Mouse (Mus musculus) neural tube, embryonic 15.5 days (tissue): Measurements from ENCODE around the gene Mrc2. TPM values are rescaled to one million over a fixed set of nuclear protein-coding genes. Genes with fewer than 3 reads are reported as not detected.

Experiments
- ATAC-seq: fragments of 200-750 bp; cut with Nextera tagmentation; 2 replicates; pipeline ENCODE4 v1.8.0; 2017; ENCODE audit warnings: mild to moderate bottlenecking, moderate TSS enrichment, moderate library complexity; ENCODE audit not compliant: low FRiP score
- H3K27ac ChIP-seq: fragments of 300-500 bp; sonication (generic); replicated peaks from 2 replicates; pipeline ENCODE4 v1.5.1; 2015; ENCODE audit warnings: mild to moderate bottlenecking, inconsistent platforms
- H3K27me3 ChIP-seq: fragments of 300-500 bp; sonication (generic); replicated peaks from 2 replicates; pipeline ENCODE4 v1.6.1; 2015; ENCODE audit warnings: inconsistent platforms
- H3K36me3 ChIP-seq: fragments of 300-500 bp; sonication (generic); 2 replicates; pipeline ENCODE4 v1.6.1; 2015; ENCODE audit warnings: inconsistent platforms
- H3K4me1 ChIP-seq: fragments of 300-500 bp; sonication (generic); 2 replicates; pipeline ENCODE4 v1.6.1; 2015; ENCODE audit warnings: inconsistent platforms
- H3K4me2 ChIP-seq: fragments of 300-500 bp; sonication (generic); 2 replicates; pipeline ENCODE4 v1.6.1; 2015; ENCODE audit warnings: inconsistent platforms, mild to moderate bottlenecking, moderate library complexity
- H3K4me3 ChIP-seq: fragments of 300-500 bp; sonication (generic); replicated peaks from 2 replicates; pipeline ENCODE4 v1.5.1; 2015; ENCODE audit warnings: mild to moderate bottlenecking, inconsistent platforms
- H3K9ac ChIP-seq: fragments of 300-500 bp; sonication (generic); replicated peaks from 2 replicates; pipeline ENCODE4 v1.6.1; 2015; ENCODE audit warnings: mild to moderate bottlenecking, inconsistent platforms
- H3K9me3 ChIP-seq: fragments of 300-500 bp; sonication (generic); replicated peaks from 2 replicates; pipeline ENCODE4 v1.6.1; 2016; ENCODE audit warnings: inconsistent platforms
- WGBS: fragments of 180-500 bp; shearing (Covaris S2); methylation state at CpG from one replicate; pipeline ENCODE4 v1.1.7; 2015; ENCODE audit warnings: mixed read lengths; 5-methylcytosine and 5-hydroxymethylcytosine counted together
- polyA plus RNA-seq: library from polyadenylated mRNA; unstranded; fragments of >200 nt; fragmentation: Nextera tagmentation; extraction: Ambion mirVana; gene quantifications from 2 replicates; pipeline ENCODE4 v1.2.1, GENCODE M21; 2015

Gene Mrc2
- polyA plus RNA-seq, 1 experiment from 2014 or later, result 5.1 TPM

GRCm38 (mm10) chr11:105332468-105332867 lies 40.0 kb downstream of the Mrc2 start:
- Histone ChIP-seq H3K36me3 (no peaks in the 10 kb centered on the region), H3K9ac (no peak overlapping the region), H3K4me1 (peaks cover 5% of the 10 kb centered on the region; the same call in 1 of the 2 replicates), H3K9me3 (no peaks in the 10 kb centered on the region), H3K27ac (no peak overlapping the region), H3K4me3 (no peak overlapping the region), H3K27me3 (no peaks in the 10 kb centered on the region), H3K4me2 (no peak overlapping the region)
- 59% methylated on average over 8 of the region's 8 CpGs for WGBS
- 0 out of 2 replicates have a peak, but pooled peaks have one; percentile 41 for ATAC-seq

DNA sequence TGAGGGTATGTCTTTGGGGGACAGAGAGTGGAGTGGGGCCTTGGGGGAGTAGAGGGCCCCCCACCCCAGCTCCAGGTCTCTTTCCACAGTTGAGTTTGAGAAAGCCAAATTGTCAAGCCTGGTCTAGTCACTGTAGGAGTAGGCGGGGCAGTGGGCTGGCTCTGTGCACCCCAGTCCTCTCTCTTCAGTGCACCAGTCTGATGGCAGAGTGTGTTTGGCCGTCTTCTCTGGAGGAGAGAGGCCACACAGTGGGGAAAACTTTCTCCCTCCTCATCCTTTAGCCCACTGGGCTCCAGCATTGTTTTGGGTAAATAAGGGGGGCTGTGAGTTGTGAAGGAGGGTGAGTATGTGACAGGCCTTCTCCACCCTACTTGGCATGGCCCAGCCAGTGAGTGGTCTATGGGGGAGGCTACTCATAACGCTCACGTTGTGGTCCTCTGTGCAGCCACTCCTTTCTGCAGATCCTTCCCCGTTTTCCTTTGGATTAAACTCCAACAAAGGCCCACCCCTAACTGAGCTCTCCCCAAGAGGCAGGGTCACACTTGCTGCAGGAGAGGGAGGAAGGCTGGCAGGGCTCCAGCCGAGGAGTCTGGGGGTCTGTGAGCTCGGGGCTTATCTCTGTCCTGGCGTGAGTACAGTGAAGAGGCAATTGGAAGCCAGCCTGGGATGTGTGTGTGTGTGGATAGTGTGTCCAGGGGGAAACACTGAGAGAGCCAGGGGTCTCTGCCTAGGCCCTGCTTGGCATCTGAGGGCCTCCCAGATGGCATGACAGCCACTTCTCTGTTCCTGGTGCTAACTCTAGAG lies 41.6 kb downstream of the Mrc2 start:
- no peak overlapping the region for H3K27ac ChIP-seq
- H3K9ac ChIP-seq, result no peak overlapping the region
- no peaks in the 10 kb centered on the region for H3K9me3 ChIP-seq
- no peak overlapping the region for H3K4me3 ChIP-seq
- H3K4me1 ChIP-seq, result peaks cover 5% of the 10 kb centered on the region; the same call in 1 of the 2 replicates
- H3K27me3 ChIP-seq, result no peaks in the 10 kb centered on the region
- peak; percentile 21; the same call in 1 of the 2 replicates for ATAC-seq
- H3K4me2 ChIP-seq, result no peak overlapping the region
- WGBS, result 62% methylated on average over 8 of the region's 8 CpGs
- no peaks in the 10 kb centered on the region for H3K36me3 ChIP-seq

- Histone ChIP-seq H3K36me3 (no peaks in the 10 kb centered on the region), H3K9me3 (no peaks in the 10 kb centered on the region), H3K4me2 (no peak overlapping the region), H3K9ac (no peak overlapping the region), H3K4me3 (no peak overlapping the region), H3K27me3 (no peaks in the 10 kb centered on the region), H3K4me1 (no peaks in the 10 kb centered on the region), H3K27ac (no peak overlapping the region)
- no peak for ATAC-seq
- 73% methylated on average over 12 of the region's 12 CpGs for WGBS
Measured at GRCm38 (mm10) chr11:105338596-105339390, 46.4 kb downstream of the Mrc2 start.

- H3K27me3 ChIP-seq, result no peaks in the 10 kb centered on the region
- WGBS, result 82% methylated on average over 2 of the region's 2 CpGs
- H3K9me3 ChIP-seq, result no peaks in the 10 kb centered on the region
- no peak for ATAC-seq
- no peaks in the 10 kb centered on the region for H3K36me3 ChIP-seq
- no peak overlapping the region for H3K9ac ChIP-seq
- no peak overlapping the region for H3K4me2 ChIP-seq
- H3K4me3 ChIP-seq, result no peak overlapping the region
- peaks cover 8% of the 10 kb centered on the region for H3K4me1 ChIP-seq
- no peak overlapping the region for H3K27ac ChIP-seq
Measured at GRCm38 (mm10) chr11:105345284-105345683, 52.8 kb downstream of the Mrc2 start.

DNA sequence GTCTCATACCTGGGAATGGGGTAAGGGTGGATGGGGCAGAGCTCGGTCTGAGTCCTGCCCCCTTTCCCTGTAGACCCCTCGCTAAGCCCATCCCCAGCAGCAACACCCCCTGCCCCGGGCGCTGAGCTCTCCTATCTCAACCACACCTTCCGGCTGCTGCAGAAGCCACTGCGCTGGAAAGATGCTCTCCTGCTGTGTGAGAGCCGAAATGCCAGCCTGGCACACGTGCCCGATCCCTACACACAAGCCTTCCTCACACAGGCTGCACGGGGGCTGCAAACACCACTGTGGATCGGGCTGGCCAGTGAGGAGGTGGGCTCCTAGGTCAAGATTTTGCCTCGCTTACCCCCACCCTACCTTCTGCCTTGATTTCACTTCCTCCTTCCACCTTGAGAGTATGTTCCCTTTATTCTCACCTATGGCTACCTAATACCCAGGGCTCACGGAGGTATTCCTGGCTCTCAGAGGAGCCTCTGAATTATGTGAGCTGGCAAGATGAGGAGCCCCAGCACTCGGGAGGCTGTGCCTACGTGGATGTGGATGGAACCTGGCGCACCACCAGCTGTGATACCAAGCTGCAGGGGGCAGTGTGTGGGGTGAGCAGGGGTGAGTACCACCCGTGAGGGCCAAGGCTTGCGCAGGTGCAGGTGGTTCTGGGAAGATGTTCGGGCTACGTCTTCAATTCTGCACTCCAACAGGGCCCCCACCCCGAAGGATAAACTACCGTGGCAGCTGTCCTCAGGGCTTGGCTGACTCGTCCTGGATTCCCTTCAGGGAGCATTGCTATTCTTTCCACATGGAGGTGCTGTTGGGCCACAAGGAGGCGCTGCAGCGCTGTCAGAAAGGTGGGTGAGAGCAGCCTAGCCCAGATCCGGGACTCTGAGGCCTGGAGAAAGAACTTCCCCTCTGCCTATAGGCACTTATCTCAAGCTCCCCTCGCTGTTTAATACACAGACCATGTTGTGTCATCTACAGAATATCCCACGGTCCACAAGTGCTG lies 55.0 kb downstream of the Mrc2 start:
- Histone ChIP-seq H3K27ac (no peak overlapping the region), H3K36me3 (no peaks in the 10 kb centered on the region), H3K27me3 (no peaks in the 10 kb centered on the region), H3K4me1 (peaks cover 8% of the 10 kb centered on the region), H3K4me2 (peak overlapping the region; percentile 34), H3K9ac (0 out of 2 replicates have a peak overlapping the region, but pooled peaks have one; percentile 20), H3K9me3 (no peaks in the 10 kb centered on the region), H3K4me3 (no peak overlapping the region)
- WGBS, result 58% methylated on average over 28 of the region's 28 CpGs
- peak; percentile 78; the same call in 1 of the 2 replicates for ATAC-seq

- Histone ChIP-seq H3K27ac (no peak overlapping the region), H3K4me3 (no peak overlapping the region), H3K27me3 (no peaks in the 10 kb centered on the region), H3K4me1 (peaks cover 14% of the 10 kb centered on the region), H3K36me3 (no peaks in the 10 kb centered on the region), H3K9me3 (no peaks in the 10 kb centered on the region), H3K9ac (no peak overlapping the region), H3K4me2 (no peak overlapping the region)
- ATAC-seq, result no peak
- 90% methylated on average over 9 of the region's 9 CpGs for WGBS
Measured at GRCm38 (mm10) chr11:105348495-105348982, 56.1 kb downstream of the Mrc2 start.

DNA sequence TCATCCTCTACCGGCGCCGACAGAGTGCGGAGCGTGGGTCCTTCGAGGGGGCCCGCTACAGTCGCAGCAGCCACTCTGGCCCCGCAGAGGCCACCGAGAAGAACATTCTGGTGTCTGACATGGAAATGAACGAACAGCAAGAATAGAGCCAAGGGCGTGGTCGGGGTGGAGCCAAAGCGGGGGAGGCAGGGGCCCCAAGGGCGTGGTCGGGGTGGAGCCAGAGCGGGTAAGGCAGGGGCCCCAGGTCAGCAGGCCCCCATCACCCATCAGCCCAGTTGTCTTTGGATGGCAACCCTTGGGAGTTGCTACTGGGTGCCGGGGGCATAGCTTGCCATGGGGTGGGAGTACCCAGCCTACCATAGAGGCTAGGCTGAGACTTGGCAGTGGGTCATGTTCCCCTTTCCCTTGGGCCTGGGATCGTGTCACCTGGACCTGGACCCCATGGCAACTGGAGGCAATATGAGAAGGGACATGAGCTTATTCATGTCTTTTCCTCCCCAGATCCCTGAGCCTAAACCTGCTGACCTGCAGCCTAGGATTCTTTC lies 57.4 kb downstream of the Mrc2 start:
- Histone ChIP-seq H3K9me3 (no peaks in the 10 kb centered on the region), H3K27me3 (no peaks in the 10 kb centered on the region)
- ATAC-seq, result no peak

GRCm38 (mm10) chr11:105350643-105351042 lies 58.2 kb downstream of the Mrc2 start:
- Histone ChIP-seq H3K36me3 (no peaks in the 10 kb centered on the region), H3K4me1 (peaks cover 14% of the 10 kb centered on the region), H3K9me3 (no peaks in the 10 kb centered on the region), H3K27ac (no peak overlapping the region), H3K4me3 (no peak overlapping the region), H3K9ac (no peak overlapping the region), H3K27me3 (no peaks in the 10 kb centered on the region), H3K4me2 (no peak overlapping the region)
- no peak for ATAC-seq
- 90% methylated on average over 7 of the region's 7 CpGs for WGBS

More for the DNA sequence above, 57.4 kb downstream of the Mrc2 start:
- H3K36me3 ChIP-seq, result no peaks in the 10 kb centered on the region
- H3K4me1 ChIP-seq, result peaks cover 14% of the 10 kb centered on the region
- no peak overlapping the region for H3K4me2 ChIP-seq
- H3K27ac ChIP-seq, result no peak overlapping the region
- H3K9ac ChIP-seq, result no peak overlapping the region
- WGBS, result 92% methylated on average over 19 of the region's 19 CpGs
- H3K4me3 ChIP-seq, result no peak overlapping the region

DNA sequence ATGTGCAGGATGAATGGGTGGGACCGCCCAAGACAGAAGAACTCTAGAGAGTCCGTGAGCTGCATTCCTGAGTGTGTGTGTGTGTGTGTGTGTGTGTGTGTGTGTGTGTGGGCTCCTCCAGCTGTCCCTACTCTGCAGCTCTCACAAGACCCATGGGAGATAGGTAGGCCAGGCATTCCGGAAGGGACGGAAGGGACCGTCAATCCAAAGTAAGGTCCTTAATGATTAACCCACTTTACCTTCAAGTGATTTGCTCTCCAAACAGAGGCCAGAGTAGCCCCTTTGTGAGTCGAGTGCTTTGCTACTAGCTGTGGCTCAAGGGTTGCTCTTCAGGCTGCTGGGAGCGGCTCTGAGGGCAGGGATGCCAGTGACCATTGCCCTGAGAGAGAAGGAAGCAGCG lies 59.7 kb downstream of the Mrc2 start:
- Histone ChIP-seq H3K9ac (no peak overlapping the region), H3K4me2 (no peak overlapping the region), H3K27ac (no peak overlapping the region), H3K9me3 (no peaks in the 10 kb centered on the region), H3K4me1 (peaks cover 14% of the 10 kb centered on the region), H3K4me3 (no peak overlapping the region), H3K27me3 (no peaks in the 10 kb centered on the region), H3K36me3 (no peaks in the 10 kb centered on the region)
- ATAC-seq, result no peak
- WGBS, result 51% methylated on average over 8 of the region's 8 CpGs

GRCm38 (mm10) chr11:105352954-105353890 lies 60.8 kb downstream of the Mrc2 start:
- H3K27me3 ChIP-seq, result no peaks in the 10 kb centered on the region
- no peak overlapping the region for H3K4me2 ChIP-seq
- no peak for ATAC-seq
- H3K9me3 ChIP-seq, result no peaks in the 10 kb centered on the region
- WGBS, result 59% methylated on average over 9 of the region's 9 CpGs
- no peak overlapping the region for H3K4me3 ChIP-seq
- H3K27ac ChIP-seq, result no peak overlapping the region
- no peak overlapping the region for H3K9ac ChIP-seq
- H3K4me1 ChIP-seq, result 0 out of 2 replicates have a peak, but pooled peaks cover 6% of the 10 kb centered on the region
- H3K36me3 ChIP-seq, result no peaks in the 10 kb centered on the region
